In genomic region chr9:48562388-48562787, GRCm38 (mm10) we compare ENCODE assay signal across 18 mouse cellular contexts. TPM values are rescaled to one million over a fixed set of nuclear protein-coding genes. Genes with fewer than 3 reads are reported as not detected.
DNase-seq lines count a peak whose midpoint lies in the region; ATAC-seq and TF ChIP-seq lines count a peak whose summit lies in the region.
"Had no signal": no experiment of that assay in that cellular context is flagged by ENCODE, and none has a peak within 500 bp of the region (broad histone marks: within the 10 kb centered on the region; RNA-seq: fewer than 3 reads in every experiment).

No protein-coding gene starts in this region.

- ATAC-seq in inflammation-experienced regulatory T-cells, adult 6 months, result peak; percentile 58
- ATAC-seq: forebrain, embryonic 15.5 days had no signal

- no peak overlapping the region for H3K4me3 ChIP-seq in thymus, adult 2 months (ENCODE audit: control insufficient read depth, insufficient read depth, low read length)
- H3K4me3 ChIP-seq: embryonic facial prominence, embryonic 12.5 days; forebrain, embryonic 15.5 days; heart, embryonic 13.5 days; hindbrain, embryonic 15.5 days had no signal

- peak; percentile 4 for DNase-seq in thymus, adult 2 months
- DNase-seq in thymus, postnatal 25 days, result no peak
- DNase-seq in CD4-positive, CD25-positive, alpha-beta regulatory T cell, adult 2 months (ENCODE audit: low read depth, low spot score), result peak; percentile 64
- peak; percentile 12 to 14 for DNase-seq in CD8-positive naive resting alpha-beta T cell, adult 2 months (ENCODE audit: low read depth in 2 of 2, low spot score in 2 of 2)
- no peak for DNase-seq in yolk sac, embryonic 10.5 days (ENCODE audit: low spot score)
- no peak for DNase-seq in adipocyte (ENCODE audit: low spot score)
- DNase-seq: adrenal gland, postnatal 14 days; cerebellum, adult 11-12 months; cerebellum, adult 9-10 months; cerebellum, postnatal 25 days; gastrocnemius, postnatal 36 days; heart, adult 11 months; heart, postnatal 36 days had no signal

- H3K27ac ChIP-seq in thymus, adult 2 months (ENCODE audit: control insufficient read depth, insufficient read depth, low read length), result no peak overlapping the region
- H3K27ac ChIP-seq: embryonic facial prominence, embryonic 12.5 days; forebrain, embryonic 15.5 days; heart, embryonic 13.5 days; hindbrain, embryonic 15.5 days had no signal

- H3K36me3 ChIP-seq in thymus, adult 2 months (ENCODE audit: control insufficient read depth, insufficient read depth, low read length), result no peaks in the 10 kb centered on the region
- H3K36me3 ChIP-seq: embryonic facial prominence, embryonic 12.5 days; forebrain, embryonic 15.5 days; heart, embryonic 13.5 days; hindbrain, embryonic 15.5 days had no signal

- TF ChIP-seq CTCF in thymus, adult 2 months (IDR thresholded peaks at IDR 0.05; ENCODE audit: borderline replicate concordance, control insufficient read depth, extremely low read depth, insufficient read depth, low read length, poor library complexity), result no peak

- no peaks in the 10 kb centered on the region for H3K27me3 ChIP-seq in thymus, adult 2 months (ENCODE audit: control insufficient read depth, insufficient read depth, low read length)
- H3K27me3 ChIP-seq: embryonic facial prominence, embryonic 12.5 days; forebrain, embryonic 15.5 days; hindbrain, embryonic 15.5 days had no signal

- 0 out of 2 replicates have a peak, but pooled peaks cover 2% of the 10 kb centered on the region for H3K4me1 ChIP-seq in thymus, adult 2 months (replicated peaks; ENCODE audit: control insufficient read depth, insufficient read depth, low read length)
- H3K4me1 ChIP-seq: embryonic facial prominence, embryonic 12.5 days; forebrain, embryonic 15.5 days; heart, embryonic 13.5 days; hindbrain, embryonic 15.5 days had no signal

- WGBS in thymus, adult 2 months, result 19% methylated on average over 5 of the region's 5 CpGs

- no peak for TF ChIP-seq POLR2A in thymus, adult 2 months (IDR thresholded peaks at IDR 0.05; ENCODE audit: control insufficient read depth, extremely low read depth, insufficient read depth, low read length, poor library complexity)

RNA-seq across cellular contexts. Expression of gene Nnmt, which starts 42.6 kb away (rescaled TPM):
- 0.87 and 2.3 TPM in 2 replicates for polyA plus RNA-seq in thymus, adult 2 months (2012; rRNA removed)
- polyA plus RNA-seq in inflammation-experienced regulatory T-cells, adult 6 months (2017; shearing (Covaris generic)), result under 1 TPM in 1 of 3 experiments, not detected in 2; 0.50 TPM

Comparison
In these comparisons a context has a peak if more than half of its experiments do, and no peak if none do; other contexts are left out.
1. DNase-seq: peak in thymus, adult 2 months (single experiment), CD4-positive, CD25-positive, alpha-beta regulatory T cell, adult 2 months (single experiment) and CD8-positive naive resting alpha-beta T cell, adult 2 months (2 of 2); none in thymus, postnatal 25 days (single experiment), yolk sac, embryonic 10.5 days (single experiment) and adipocyte (single experiment).